Mouse (Mus musculus) intestine, embryonic 15.5 days (tissue): ENCODE results near the gene Asic1. TPM values are rescaled to one million over a fixed set of nuclear protein-coding genes. Genes with fewer than 3 reads are reported as not detected.
A peak's percentile ranks its signal among the peaks of the same experiment; 100 is the strongest.

Experiments used
- ATAC-seq: fragments of 200-750 bp; cut with Nextera tagmentation; 2 replicates; pipeline ENCODE4 v1.8.0; 2017; ENCODE audit warnings: moderate TSS enrichment, moderate library complexity
- H3K27ac ChIP-seq: fragments of 300-500 bp; sonication (generic); 2 replicates; pipeline ENCODE4 v1.5.1; 2015; ENCODE audit warnings: mild to moderate bottlenecking, inconsistent platforms
- H3K27me3 ChIP-seq: fragments of 300-500 bp; sonication (generic); replicated peaks from 2 replicates; pipeline ENCODE4 v1.6.1; 2015; ENCODE audit warnings: inconsistent platforms
- H3K36me3 ChIP-seq: fragments of 300-500 bp; sonication (generic); 2 replicates; pipeline ENCODE4 v1.6.1; 2015; ENCODE audit warnings: inconsistent platforms
- H3K4me1 ChIP-seq: fragments of 300-500 bp; sonication (generic); replicated peaks from 2 replicates; pipeline ENCODE4 v1.6.1; 2015; ENCODE audit warnings: inconsistent platforms
- H3K4me2 ChIP-seq: fragments of 300-500 bp; sonication (generic); replicated peaks from 2 replicates; pipeline ENCODE4 v1.6.1; 2015; ENCODE audit warnings: mild to moderate bottlenecking, inconsistent platforms
- H3K4me3 ChIP-seq: fragments of 300-500 bp; sonication (generic); replicated peaks from 2 replicates; pipeline ENCODE4 v1.5.1; 2015; ENCODE audit warnings: inconsistent platforms
- H3K9ac ChIP-seq: fragments of 300-500 bp; sonication (generic); 2 replicates; pipeline ENCODE4 v1.6.1; 2015; ENCODE audit warnings: inconsistent platforms
- H3K9me3 ChIP-seq: fragments of 300-500 bp; sonication (generic); 2 replicates; pipeline ENCODE4 v1.6.1; 2016; ENCODE audit warnings: inconsistent platforms
- WGBS: fragments of 180-500 bp; shearing (Covaris S2); methylation state at CpG from one replicate; pipeline ENCODE4 v1.1.7; 2015; 5-methylcytosine and 5-hydroxymethylcytosine counted together
- polyA plus RNA-seq: library from polyadenylated mRNA; unstranded; fragments of >200 nt; fragmentation: Nextera tagmentation; extraction: Ambion mirVana; gene quantifications from 2 replicates; pipeline ENCODE4 v1.2.1, GENCODE M21; 2015

Gene Asic1
- polyA plus RNA-seq, 1 experiment from 2014 or later = 2.2 TPM

- 89% methylated on average over 12 of the region's 12 CpGs for WGBS
- no peak overlapping the region for H3K4me2 ChIP-seq
Measured at GRCm38 (mm10) chr15:99716814-99717213, 46.6 kb downstream of the Asic1 start.

GRCm38 (mm10) chr15:99717386-99718334 is 47.5 kb downstream of the Asic1 start, which contains the start of gene Gpd1:
Gene Gpd1 (plus strand): TSS chr15:99717515.
- Histone ChIP-seq H3K9me3 (no peaks in the 10 kb centered on the region), H3K4me2 (peak within 1 kb of the TSS; percentile 40; the same call in 1 of the 2 replicates), H3K9ac (no peak within 1 kb of the TSS), H3K36me3 (peaks cover 7% of the 10 kb centered on the region), H3K27ac (peak within 1 kb of the TSS; percentile 62), H3K4me3 (no peak within 1 kb of the TSS), H3K27me3 (no peaks in the 10 kb centered on the region), H3K4me1 (peaks cover 16% of the 10 kb centered on the region)
- WGBS = 65% methylated on average over 26 of the region's 26 CpGs
- no peak for ATAC-seq

More at GRCm38 (mm10) chr15:99716814-99717213, 46.6 kb downstream of the Asic1 start:
- Histone ChIP-seq H3K36me3 (peaks cover 16% of the 10 kb centered on the region), H3K9me3 (no peaks in the 10 kb centered on the region), H3K4me1 (peaks cover 16% of the 10 kb centered on the region), H3K9ac (no peak overlapping the region), H3K27ac (no peak overlapping the region), H3K27me3 (no peaks in the 10 kb centered on the region), H3K4me3 (no peak overlapping the region)
- ATAC-seq = no peak

DNA sequence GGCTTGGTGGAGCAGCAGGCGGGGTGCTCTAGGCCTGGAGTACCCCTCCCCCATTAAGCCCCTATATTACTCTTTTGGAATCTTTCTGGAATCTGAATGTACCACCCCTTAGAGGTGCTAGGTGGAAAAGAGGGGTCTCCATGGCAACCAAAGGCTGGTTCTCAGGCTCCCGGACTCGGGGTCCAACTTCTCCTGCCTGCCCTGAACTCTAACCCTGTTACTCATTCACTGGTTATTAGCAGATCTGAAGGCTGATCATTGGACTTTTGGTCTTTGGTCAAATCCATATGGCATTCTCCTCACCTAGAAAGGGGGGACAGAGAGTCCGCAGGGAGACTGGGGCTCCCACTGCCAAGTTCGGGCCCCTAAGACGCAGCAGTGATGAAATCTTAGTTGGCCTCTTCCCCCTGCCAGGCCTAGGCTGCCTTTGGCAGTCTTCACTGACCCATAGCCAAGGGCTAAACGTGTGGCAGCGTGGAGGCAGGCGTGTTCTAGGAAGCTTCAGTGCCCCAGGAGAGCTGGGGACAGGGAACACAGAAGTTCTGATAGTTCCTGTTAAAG is 48.4 kb downstream of the Asic1 start:
- peak overlapping the region; percentile 40 for H3K4me2 ChIP-seq
- H3K36me3 ChIP-seq = 0 out of 2 replicates have a peak, but pooled peaks cover 3% of the 10 kb centered on the region
- peak; percentile 57 for ATAC-seq
- H3K4me3 ChIP-seq = no peak overlapping the region
- no peaks in the 10 kb centered on the region for H3K27me3 ChIP-seq
- no peak overlapping the region for H3K9ac ChIP-seq
- 78% methylated on average over 9 of the region's 9 CpGs for WGBS
- peak overlapping the region; percentile 62; the same call in 1 of the 2 replicates for H3K27ac ChIP-seq
- H3K4me1 ChIP-seq = peaks cover 24% of the 10 kb centered on the region
- no peaks in the 10 kb centered on the region for H3K9me3 ChIP-seq

DNA sequence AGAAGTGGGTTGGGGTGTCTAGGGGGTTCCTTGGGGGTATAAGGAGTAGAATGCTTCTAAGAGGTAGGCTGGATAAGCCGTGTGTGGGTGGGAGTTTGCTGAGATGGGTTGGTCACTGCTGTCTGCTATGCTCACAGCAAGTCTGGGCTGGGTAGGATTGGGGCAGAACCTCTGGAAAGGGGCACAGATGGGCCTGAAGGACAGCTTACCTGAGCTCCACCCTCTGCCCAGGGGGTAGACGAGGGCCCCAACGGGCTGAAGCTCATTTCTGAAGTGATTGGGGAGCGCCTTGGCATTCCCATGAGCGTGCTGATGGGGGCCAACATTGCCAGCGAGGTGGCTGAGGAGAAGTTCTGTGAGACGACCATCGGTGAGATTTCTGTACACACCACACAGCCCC is 49.7 kb downstream of the Asic1 start:
- H3K9ac ChIP-seq = no peak overlapping the region
- WGBS = 78% methylated on average over 8 of the region's 8 CpGs
- ATAC-seq = no peak
- H3K27me3 ChIP-seq = no peaks in the 10 kb centered on the region
- H3K9me3 ChIP-seq = no peaks in the 10 kb centered on the region
- no peaks in the 10 kb centered on the region for H3K36me3 ChIP-seq
- no peak overlapping the region for H3K4me3 ChIP-seq
- H3K27ac ChIP-seq = no peak overlapping the region
- H3K4me2 ChIP-seq = no peak overlapping the region
- peaks cover 37% of the 10 kb centered on the region for H3K4me1 ChIP-seq

DNA sequence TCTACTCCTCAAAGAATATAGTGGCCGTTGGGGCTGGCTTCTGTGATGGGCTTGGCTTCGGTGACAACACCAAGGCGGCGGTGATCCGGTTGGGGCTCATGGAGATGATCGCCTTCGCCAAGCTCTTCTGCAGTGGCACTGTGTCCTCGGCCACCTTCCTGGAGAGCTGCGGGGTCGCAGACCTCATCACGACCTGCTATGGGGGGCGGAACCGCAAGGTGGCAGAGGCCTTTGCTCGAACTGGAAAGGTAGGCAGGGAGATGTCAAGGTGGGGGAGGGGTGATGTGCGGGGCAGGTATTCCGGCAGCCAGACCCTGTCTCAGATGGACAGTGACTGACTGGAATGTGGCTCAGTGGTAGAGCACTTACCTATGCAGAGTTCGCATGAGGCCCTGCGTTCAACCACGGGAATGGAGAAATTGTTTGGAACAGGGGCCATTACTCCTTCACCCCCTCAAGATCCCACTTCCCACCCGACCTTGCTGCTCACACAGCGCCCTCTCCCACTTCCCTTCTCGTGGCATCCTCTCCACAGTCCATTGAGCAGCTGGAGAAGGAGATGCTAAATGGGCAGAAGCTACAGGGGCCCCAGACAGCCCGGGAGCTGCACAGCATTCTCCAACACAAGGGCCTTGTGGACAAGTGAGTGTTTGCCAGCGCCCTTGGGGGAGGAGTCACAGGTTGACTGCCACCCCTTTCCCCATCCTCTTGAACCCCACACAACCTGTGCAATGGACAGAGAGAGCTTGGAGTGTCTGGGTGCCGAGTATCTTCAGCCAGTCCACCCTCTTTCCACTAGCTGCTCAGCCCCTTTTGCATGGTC is 52.0 kb downstream of the Asic1 start:
- H3K9ac ChIP-seq = no peak overlapping the region
- no peak overlapping the region for H3K4me2 ChIP-seq
- H3K4me1 ChIP-seq = peaks cover 37% of the 10 kb centered on the region
- H3K9me3 ChIP-seq = no peaks in the 10 kb centered on the region
- no peak overlapping the region for H3K4me3 ChIP-seq
- WGBS = 81% methylated on average over 25 of the region's 25 CpGs
- H3K27me3 ChIP-seq = no peaks in the 10 kb centered on the region
- no peaks in the 10 kb centered on the region for H3K36me3 ChIP-seq
- H3K27ac ChIP-seq = no peak overlapping the region
- no peak for ATAC-seq

- Histone ChIP-seq H3K4me2 (0 out of 2 replicates have a peak overlapping the region, but pooled peaks have one; percentile 7), H3K4me1 (peaks cover 30% of the 10 kb centered on the region), H3K9ac (no peak overlapping the region), H3K36me3 (peaks cover 7% of the 10 kb centered on the region), H3K9me3 (no peaks in the 10 kb centered on the region), H3K27ac (peak overlapping the region; percentile 61), H3K27me3 (no peaks in the 10 kb centered on the region), H3K4me3 (no peak overlapping the region)
- 62% methylated on average over 10 of the region's 10 CpGs for WGBS
- no peak for ATAC-seq
Measured at GRCm38 (mm10) chr15:99723120-99723514, 52.9 kb downstream of the Asic1 start.

DNA sequence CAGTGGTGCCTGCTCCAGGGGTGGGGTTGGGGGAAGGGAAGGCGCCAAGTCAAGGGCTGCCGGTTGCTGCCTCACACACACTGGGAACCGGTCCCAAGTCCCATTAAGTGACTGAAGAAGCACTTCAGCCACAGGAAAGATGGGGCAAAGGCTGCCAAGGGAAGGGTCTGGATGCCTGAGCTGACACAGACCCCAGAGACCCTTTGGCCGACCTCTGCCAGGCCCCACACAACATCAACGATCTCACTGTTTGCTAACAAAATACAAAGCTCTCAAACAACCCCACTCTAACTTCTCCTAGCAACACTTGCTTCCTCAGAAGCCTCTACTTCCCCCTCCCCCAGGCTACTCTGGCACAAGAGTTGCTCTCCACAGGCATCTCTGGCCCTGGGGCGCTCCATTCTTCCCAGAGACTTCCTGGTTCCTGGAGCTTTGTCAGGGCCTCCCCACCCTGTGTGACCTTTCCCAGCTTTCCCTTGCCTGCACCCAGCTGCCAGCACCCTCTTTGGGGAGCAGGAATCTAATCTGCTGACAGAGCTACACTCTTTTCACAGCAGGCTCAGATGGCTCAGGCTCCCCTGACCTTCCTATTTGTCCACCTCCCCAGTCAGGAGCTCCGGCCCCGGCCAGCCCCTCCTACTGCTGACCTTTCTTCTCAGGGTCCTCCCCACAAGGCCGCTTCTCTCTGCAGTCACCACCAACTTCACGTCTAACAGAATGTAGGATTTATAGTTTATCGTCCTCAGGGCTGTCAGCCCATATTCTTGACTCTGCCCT is 53.5 kb downstream of the Asic1 start:
- ATAC-seq = peak; percentile 23; the same call in 1 of the 2 replicates
- H3K4me3 ChIP-seq = no peak overlapping the region
- H3K27ac ChIP-seq = peak overlapping the region; percentile 61
- H3K4me2 ChIP-seq = peak overlapping the region; percentile 77
- peaks cover 13% of the 10 kb centered on the region for H3K36me3 ChIP-seq
- no peak overlapping the region for H3K9ac ChIP-seq
- H3K9me3 ChIP-seq = no peaks in the 10 kb centered on the region
- H3K27me3 ChIP-seq = no peaks in the 10 kb centered on the region
- H3K4me1 ChIP-seq = peaks cover 28% of the 10 kb centered on the region
- 27% methylated on average over 11 of the region's 11 CpGs for WGBS

GRCm38 (mm10) chr15:99724292-99725021 is 54.3 kb downstream of the Asic1 start:
- peak overlapping the region; percentile 61 for H3K27ac ChIP-seq
- no peaks in the 10 kb centered on the region for H3K9me3 ChIP-seq
- no peaks in the 10 kb centered on the region for H3K27me3 ChIP-seq
- peak overlapping the region; percentile 99 for H3K4me3 ChIP-seq
- WGBS = 9% methylated on average over 16 of the region's 16 CpGs
- peaks cover 28% of the 10 kb centered on the region for H3K4me1 ChIP-seq
- no peak overlapping the region for H3K9ac ChIP-seq
- peak overlapping the region; percentile 77 for H3K4me2 ChIP-seq
- peak; percentile 35 for ATAC-seq
- H3K36me3 ChIP-seq = peaks cover 20% of the 10 kb centered on the region

GRCm38 (mm10) chr15:99725341-99726155 is 55.4 kb downstream of the Asic1 start, which contains the start of gene Cox14:
Gene Cox14 (plus strand): TSS chr15:99725618.
- peaks cover 28% of the 10 kb centered on the region for H3K4me1 ChIP-seq
- H3K4me2 ChIP-seq = peak within 1 kb of the TSS; percentile 78
- under 1% methylated on average over 63 of the region's 68 CpGs for WGBS
- peak within 1 kb of the TSS; percentile 93 for H3K27ac ChIP-seq
- H3K9ac ChIP-seq = peak within 1 kb of the TSS; percentile 95
- H3K4me3 ChIP-seq = peak within 1 kb of the TSS; percentile 99
- H3K27me3 ChIP-seq = no peaks in the 10 kb centered on the region
- peak; percentile 95 for ATAC-seq
- H3K9me3 ChIP-seq = no peaks in the 10 kb centered on the region
- peaks cover 20% of the 10 kb centered on the region for H3K36me3 ChIP-seq

DNA sequence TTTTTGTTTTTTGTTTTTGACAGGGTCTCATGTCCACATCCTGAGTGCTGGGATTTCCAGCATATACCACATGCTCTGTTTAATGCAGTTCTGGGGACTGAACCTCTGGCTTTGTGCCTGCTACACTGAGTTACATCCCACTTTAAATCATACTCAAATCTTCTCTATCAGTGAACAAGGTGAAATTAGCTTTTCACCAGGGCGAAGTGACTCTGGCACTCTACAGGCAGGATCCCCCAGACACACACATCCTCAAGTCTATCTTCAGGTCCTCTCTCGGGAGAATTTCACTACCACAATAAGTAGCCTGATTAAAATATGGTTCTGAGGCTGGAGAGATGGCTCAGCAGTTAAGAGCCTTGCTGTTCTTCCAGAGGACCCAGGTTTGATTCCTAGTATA is 56.4 kb downstream of the Asic1 start:
- H3K9me3 ChIP-seq = no peaks in the 10 kb centered on the region
- WGBS = 65% methylated on average over 2 of the region's 2 CpGs

More for the DNA sequence above, 56.4 kb downstream of the Asic1 start:
- ATAC-seq = no peak
- Histone ChIP-seq H3K36me3 (peaks cover 20% of the 10 kb centered on the region), H3K9ac (peak overlapping the region; percentile 95), H3K27me3 (no peaks in the 10 kb centered on the region), H3K4me3 (peak overlapping the region; percentile 99), H3K4me1 (peaks cover 28% of the 10 kb centered on the region), H3K4me2 (peak overlapping the region; percentile 78), H3K27ac (no peak overlapping the region)
